Mouse (Mus musculus) stomach, embryonic 16.5 days (tissue): Measurements from ENCODE around the gene Magi2. TPM values are rescaled to one million over a fixed set of nuclear protein-coding genes. Genes with fewer than 3 reads are reported as not detected.

ENCODE experiments used
- ATAC-seq: fragments of 200-750 bp; cut with Nextera tagmentation; 2 replicates; pipeline ENCODE4 v1.8.0; 2017; ENCODE audit warnings: moderate number of reproducible peaks, moderate TSS enrichment; ENCODE audit not compliant: insufficient read depth, low FRiP score
- H3K27ac ChIP-seq: fragments of 300-500 bp; sonication (generic); 2 replicates; pipeline ENCODE4 v1.5.1; 2014; ENCODE audit warnings: low read length
- H3K27me3 ChIP-seq: fragments of 300-500 bp; sonication (generic); 2 replicates; pipeline ENCODE4 v1.6.1; 2014; ENCODE audit warnings: low read length, control low read depth, mixed read lengths; ENCODE audit not compliant: control insufficient read depth, insufficient read depth
- H3K36me3 ChIP-seq: fragments of 300-500 bp; sonication (generic); 2 replicates; pipeline ENCODE4 v1.6.1; 2014; ENCODE audit warnings: low read length; ENCODE audit not compliant: control insufficient read depth, insufficient read depth
- H3K4me1 ChIP-seq: fragments of 300-500 bp; sonication (generic); 2 replicates; pipeline ENCODE4 v1.6.1; 2014; ENCODE audit warnings: low read length, control low read depth, mixed read lengths; ENCODE audit not compliant: control insufficient read depth, insufficient read depth
- H3K4me2 ChIP-seq: fragments of 300-500 bp; sonication (generic); 2 replicates; pipeline ENCODE4 v1.6.1; 2014; ENCODE audit warnings: low read depth, low read length, mixed read lengths
- H3K4me3 ChIP-seq: fragments of 300-500 bp; sonication (generic); replicated peaks from 2 replicates; pipeline ENCODE4 v1.5.1; 2014; ENCODE audit warnings: mild to moderate bottlenecking, low read length
- H3K9ac ChIP-seq: fragments of 300-500 bp; sonication (generic); 2 replicates; pipeline ENCODE4 v1.6.1; 2014; ENCODE audit warnings: low read length
- H3K9me3 ChIP-seq: fragments of 300-500 bp; sonication (generic); replicated peaks from 2 replicates; pipeline ENCODE4 v1.6.1; 2016; ENCODE audit warnings: low read length, control low read depth; ENCODE audit not compliant: control insufficient read depth
- WGBS: fragments of 180-500 bp; shearing (Covaris S2); extraction: QIAGEN DNeasy Blood & Tissue Kit; methylation state at CpG from one replicate; pipeline ENCODE4 v1.1.7; 2014; 5-methylcytosine and 5-hydroxymethylcytosine counted together
- polyA plus RNA-seq: library from polyadenylated mRNA; unstranded; fragments of >200 nt; fragmentation: Nextera tagmentation; extraction: Ambion mirVana; gene quantifications from 2 replicates; pipeline ENCODE4 v1.2.1, GENCODE M21; 2015

The Magi2 gene
- polyA plus RNA-seq, 1 experiment from 2014 or later, result 7.2 TPM

DNA sequence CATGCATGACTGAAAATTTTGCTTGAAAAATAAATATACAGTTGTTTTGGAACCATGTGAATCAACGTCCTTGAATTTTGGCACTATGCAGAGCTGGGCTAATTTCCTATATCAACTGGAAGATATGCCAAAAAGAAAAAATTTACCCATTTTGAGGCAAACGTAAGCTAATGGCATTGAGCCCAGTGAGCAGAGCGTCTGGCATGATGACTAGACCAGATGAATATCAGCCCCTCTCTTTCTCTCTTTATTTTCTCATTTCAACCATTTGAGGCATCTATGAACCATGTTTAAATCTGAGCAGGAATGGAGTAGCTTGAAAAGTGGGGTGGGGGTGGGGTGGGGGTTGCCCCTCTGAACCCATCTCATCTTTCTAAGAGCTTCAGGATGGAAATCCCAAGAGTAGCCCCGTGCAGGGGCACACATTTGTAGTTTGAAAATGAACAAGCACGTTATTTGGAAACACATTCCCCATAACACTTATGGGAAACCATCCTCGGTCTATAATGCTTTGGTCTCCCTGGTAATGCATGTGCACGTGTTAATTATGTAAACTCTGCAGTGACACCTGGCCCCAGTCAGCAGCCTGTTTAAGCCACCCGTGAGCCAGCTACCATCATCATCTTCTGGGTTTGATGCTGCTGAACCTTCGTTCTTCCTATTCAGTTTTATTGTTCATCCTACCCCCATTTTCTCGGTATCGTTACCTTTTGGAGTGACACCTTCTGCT, 1151.4 kb downstream of the Magi2 start:
- Histone ChIP-seq H3K27ac (no peak overlapping the region), H3K4me1 (no peaks in the 10 kb centered on the region), H3K36me3 (no peaks in the 10 kb centered on the region), H3K9me3 (no peaks in the 10 kb centered on the region), H3K4me3 (no peak overlapping the region), H3K27me3 (no peaks in the 10 kb centered on the region), H3K9ac (no peak overlapping the region), H3K4me2 (no peak overlapping the region)
- WGBS, result 68% methylated on average over 11 of the region's 11 CpGs
- ATAC-seq, result no peak

DNA sequence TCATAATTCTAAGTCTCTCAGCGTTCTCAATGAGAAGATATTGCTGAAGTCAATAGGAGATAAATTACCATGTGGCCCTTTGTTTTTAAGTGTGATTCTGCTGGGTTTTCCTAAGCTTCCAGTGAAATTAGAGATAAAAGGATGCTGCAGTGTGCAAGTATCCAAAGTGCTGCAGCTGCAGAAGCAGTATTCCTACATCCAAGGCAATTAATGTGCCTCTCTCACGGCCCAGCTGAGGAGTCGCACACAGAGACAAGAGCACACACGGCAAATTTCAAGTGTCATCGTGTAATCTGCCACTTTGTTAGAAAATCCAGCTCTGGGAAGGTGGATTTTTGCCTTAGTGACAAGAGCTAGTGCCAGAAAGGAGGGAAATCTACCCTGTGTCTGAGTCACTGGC, 1177.7 kb downstream of the Magi2 start:
- Histone ChIP-seq H3K36me3 (no peaks in the 10 kb centered on the region), H3K4me2 (no peak overlapping the region), H3K27me3 (no peaks in the 10 kb centered on the region), H3K27ac (no peak overlapping the region), H3K9ac (no peak overlapping the region), H3K9me3 (no peaks in the 10 kb centered on the region), H3K4me1 (no peaks in the 10 kb centered on the region), H3K4me3 (no peak overlapping the region)
- WGBS, result 71% methylated on average over 5 of the region's 5 CpGs
- no peak for ATAC-seq

DNA sequence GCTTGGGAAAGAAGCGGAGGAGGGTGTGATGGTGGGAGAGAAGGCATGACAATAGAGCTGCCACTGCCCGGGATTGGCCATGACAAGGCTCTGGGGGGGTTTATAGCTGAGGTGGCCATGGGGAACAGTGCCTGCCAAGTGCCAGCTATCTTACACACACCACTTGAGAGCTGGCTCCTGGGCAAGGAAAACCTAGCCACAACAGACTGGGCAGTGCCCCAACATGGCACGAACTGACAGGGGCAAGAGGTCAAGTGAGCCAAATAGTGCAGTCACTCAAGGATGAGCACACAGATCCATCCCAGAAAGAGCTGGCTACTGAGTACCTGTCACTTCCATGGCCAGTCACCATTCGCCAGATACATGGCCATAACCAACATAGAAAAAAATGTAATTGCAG, 1179.8 kb downstream of the Magi2 start:
- H3K9me3 ChIP-seq, result no peaks in the 10 kb centered on the region
- ATAC-seq, result no peak
- WGBS, result 83% methylated on average over 4 of the region's 4 CpGs
- no peak overlapping the region for H3K27ac ChIP-seq
- H3K4me2 ChIP-seq, result no peak overlapping the region
- H3K27me3 ChIP-seq, result no peaks in the 10 kb centered on the region
- no peak overlapping the region for H3K4me3 ChIP-seq
- H3K4me1 ChIP-seq, result no peaks in the 10 kb centered on the region
- H3K36me3 ChIP-seq, result no peaks in the 10 kb centered on the region
- H3K9ac ChIP-seq, result no peak overlapping the region

DNA sequence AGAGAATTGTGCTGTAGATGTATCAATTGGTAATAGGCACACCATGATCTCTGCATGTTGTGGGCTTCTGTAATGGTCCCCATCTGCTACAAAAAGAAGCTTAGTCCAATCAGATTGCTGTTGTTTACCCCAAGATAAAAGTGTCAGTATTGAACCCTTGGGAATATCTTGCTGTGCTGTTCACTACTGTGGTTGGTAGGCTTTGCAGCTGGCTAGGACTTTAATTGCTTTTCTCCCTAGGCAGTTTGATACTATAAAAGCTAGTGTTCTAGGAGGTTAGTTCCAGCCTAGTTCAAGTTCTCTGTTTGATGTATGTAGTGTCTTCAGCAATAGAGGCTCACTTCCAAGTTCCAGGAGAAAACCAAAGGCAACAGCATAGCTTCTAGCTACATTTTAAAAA, 1188.5 kb downstream of the Magi2 start:
- H3K36me3 ChIP-seq, result no peaks in the 10 kb centered on the region
- ATAC-seq, result no peak
- no peaks in the 10 kb centered on the region for H3K27me3 ChIP-seq
- no peak overlapping the region for H3K27ac ChIP-seq
- H3K4me2 ChIP-seq, result no peak overlapping the region
- no peaks in the 10 kb centered on the region for H3K4me1 ChIP-seq
- no peaks in the 10 kb centered on the region for H3K9me3 ChIP-seq
- no peak overlapping the region for H3K9ac ChIP-seq
- no peak overlapping the region for H3K4me3 ChIP-seq

DNA sequence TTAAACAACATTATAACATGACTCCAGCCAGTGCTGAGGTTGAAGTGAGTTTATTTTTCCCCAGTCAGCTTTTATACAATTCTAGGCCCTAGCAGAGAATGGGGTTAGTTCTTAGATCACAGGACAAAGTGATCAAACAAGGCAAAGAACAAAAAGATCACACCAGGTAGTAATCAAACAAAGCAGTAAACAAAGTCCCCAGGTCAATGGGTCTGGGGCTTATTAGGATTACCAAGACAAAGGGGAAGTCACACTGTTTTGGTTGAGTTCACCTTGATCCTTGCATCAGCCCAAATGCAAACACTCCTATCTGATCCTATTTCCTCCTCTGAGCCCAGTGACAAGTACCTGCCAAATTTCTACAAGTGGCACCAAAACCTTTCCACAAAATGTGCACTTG, 1190.5 kb downstream of the Magi2 start:
- Histone ChIP-seq H3K27me3 (no peaks in the 10 kb centered on the region), H3K4me3 (no peak overlapping the region), H3K4me1 (no peaks in the 10 kb centered on the region), H3K27ac (no peak overlapping the region), H3K9me3 (no peaks in the 10 kb centered on the region), H3K9ac (no peak overlapping the region), H3K36me3 (no peaks in the 10 kb centered on the region), H3K4me2 (no peak overlapping the region)
- ATAC-seq, result no peak

DNA sequence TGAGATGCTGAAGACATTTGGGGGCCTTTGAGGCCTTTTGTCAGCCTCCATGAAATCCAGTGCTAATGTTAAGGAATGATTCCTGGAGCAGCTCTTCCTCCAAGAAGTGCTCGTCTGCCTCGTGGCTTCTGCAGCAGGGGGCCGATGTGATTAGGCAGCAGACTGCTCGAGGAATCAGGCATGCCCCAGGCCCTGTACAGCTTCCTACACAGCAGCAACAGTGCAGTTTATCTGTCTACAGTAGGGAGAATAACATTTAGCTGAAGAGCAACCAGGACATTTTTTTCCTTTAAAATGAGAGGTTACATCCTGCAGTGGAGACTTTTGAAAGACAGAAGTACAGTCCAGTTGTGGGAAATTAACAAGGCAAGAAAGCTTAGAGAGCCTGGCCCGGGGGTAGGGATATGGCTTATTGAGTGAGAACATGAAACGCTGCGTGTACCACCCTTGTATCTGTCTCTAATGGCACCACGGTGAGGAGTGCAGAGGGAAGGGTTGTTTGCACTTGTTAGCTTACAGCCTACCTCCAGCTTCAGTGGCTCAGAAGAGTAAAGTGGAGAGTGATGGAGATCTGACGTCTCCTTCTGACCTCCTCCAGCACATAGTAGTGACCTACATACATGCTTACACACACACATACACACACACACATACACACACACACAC, 1205.4 kb downstream of the Magi2 start:
- Histone ChIP-seq H3K9me3 (no peaks in the 10 kb centered on the region), H3K4me1 (no peaks in the 10 kb centered on the region), H3K4me2 (no peak overlapping the region), H3K27ac (no peak overlapping the region), H3K4me3 (no peak overlapping the region), H3K27me3 (no peaks in the 10 kb centered on the region), H3K9ac (no peak overlapping the region), H3K36me3 (no peaks in the 10 kb centered on the region)
- ATAC-seq, result no peak
- WGBS, result 56% methylated on average over 9 of the region's 9 CpGs

DNA sequence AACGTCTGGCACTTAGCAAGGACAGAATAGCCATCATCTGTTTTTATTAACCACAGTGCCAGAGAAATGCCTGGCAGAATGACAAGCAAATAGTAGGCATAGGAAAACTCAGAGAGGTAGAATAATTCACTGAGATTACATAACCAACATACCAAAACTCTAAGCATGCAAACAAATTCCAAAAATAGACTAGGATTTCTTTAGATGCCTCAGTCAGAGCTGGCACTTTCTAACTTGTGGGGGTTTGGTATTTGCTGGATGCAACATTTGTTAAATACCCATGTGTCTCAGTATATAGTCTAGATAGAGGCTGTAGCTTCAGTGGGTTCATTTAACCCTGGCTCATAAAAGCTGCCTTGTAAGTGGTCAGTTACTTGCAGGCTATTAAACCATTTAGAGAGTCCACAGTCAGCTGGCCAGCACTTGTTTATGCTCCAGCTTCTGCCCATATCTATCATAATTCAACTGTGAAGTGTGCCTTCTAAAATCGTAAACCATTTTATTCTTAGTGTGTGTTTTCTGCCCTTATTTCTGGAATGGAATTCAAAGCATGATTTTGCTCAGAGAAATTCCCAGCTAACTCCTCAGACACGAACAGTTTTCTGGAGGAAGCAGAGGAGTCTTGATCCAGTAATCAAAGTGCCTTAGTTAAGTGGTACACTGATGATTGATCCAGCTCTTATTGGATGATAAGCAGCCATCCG, 1219.8 kb downstream of the Magi2 start:
- Histone ChIP-seq H3K27ac (no peak overlapping the region), H3K4me2 (no peak overlapping the region), H3K9ac (no peak overlapping the region), H3K4me1 (no peaks in the 10 kb centered on the region), H3K36me3 (no peaks in the 10 kb centered on the region), H3K9me3 (no peaks in the 10 kb centered on the region), H3K27me3 (no peaks in the 10 kb centered on the region), H3K4me3 (no peak overlapping the region)
- no peak for ATAC-seq
- 45% methylated on average over 4 of the region's 4 CpGs for WGBS

DNA sequence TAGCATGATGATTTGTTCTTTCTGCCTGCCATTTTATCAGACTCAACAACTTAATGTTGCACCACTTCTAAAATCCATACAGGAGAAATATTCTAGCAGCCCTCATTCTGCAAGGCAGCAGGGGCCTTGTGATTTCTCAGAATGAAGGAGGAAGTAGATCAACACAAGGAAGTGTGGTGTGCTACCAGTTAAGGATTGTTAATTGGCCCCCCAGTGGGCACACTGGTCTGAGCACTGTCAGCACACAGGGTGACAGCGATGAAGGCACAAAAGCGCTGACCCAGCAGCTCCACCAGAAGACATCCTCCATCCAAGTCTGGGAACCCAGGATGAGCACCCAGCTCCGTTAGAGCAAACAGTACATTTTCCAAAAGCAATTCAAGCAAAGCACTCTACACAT, 1229.3 kb downstream of the Magi2 start:
- Histone ChIP-seq H3K27me3 (no peaks in the 10 kb centered on the region), H3K9ac (no peak overlapping the region), H3K4me1 (no peaks in the 10 kb centered on the region), H3K4me3 (no peak overlapping the region), H3K4me2 (no peak overlapping the region), H3K27ac (no peak overlapping the region), H3K36me3 (no peaks in the 10 kb centered on the region), H3K9me3 (no peaks in the 10 kb centered on the region)
- ATAC-seq, result no peak
- WGBS, result 66% methylated on average over 3 of the region's 3 CpGs

DNA sequence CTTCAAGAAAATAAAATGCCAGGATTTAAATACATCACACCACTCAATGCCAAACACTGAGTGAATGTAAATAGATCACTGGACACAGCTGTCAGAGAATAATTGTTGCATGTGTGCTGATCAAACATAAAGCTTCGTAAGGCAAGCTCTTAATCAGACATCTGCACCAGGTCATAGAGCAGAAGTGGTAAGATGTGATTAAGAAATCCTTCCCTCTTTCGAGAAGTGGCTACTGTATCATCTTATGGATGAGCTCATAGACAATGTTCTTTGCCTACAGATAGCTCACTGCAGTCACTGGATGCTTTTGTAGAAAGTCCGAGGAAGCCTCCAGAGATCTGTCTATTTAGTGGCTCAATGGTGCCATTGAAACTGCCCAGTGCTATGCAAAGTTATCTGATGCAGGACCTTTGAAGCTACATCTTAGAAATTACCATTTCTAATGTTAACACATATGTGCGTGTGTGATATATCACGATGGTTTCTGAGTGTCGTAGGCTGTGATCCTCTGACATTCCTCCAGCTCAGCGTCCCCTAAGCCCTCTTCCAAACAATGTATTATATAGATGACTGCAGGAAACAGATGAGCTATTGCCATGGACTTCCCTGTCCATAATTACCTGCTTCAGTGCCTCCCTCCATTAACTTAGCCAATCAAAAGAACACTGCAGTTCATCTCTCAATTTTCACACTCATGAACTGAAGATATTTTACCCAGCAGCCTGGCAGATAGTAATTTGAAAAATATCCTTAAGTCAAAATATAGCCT, 1231.1 kb downstream of the Magi2 start:
- ATAC-seq, result no peak
- no peaks in the 10 kb centered on the region for H3K4me1 ChIP-seq

More for the DNA sequence above, 1231.1 kb downstream of the Magi2 start:
- Histone ChIP-seq H3K4me3 (no peak overlapping the region), H3K9me3 (no peaks in the 10 kb centered on the region), H3K27ac (no peak overlapping the region), H3K27me3 (no peaks in the 10 kb centered on the region), H3K9ac (no peak overlapping the region), H3K36me3 (no peaks in the 10 kb centered on the region), H3K4me2 (no peak overlapping the region)
- 59% methylated on average over 7 of the region's 7 CpGs for WGBS
